Mouse (Mus musculus) liver, postnatal 0 days (tissue): Measurements from ENCODE around the gene Syngap1. TPM values are rescaled to one million over a fixed set of nuclear protein-coding genes. Genes with fewer than 3 reads are reported as not detected.

Experiments used
- ATAC-seq: fragments of 200-750 bp; cut with Nextera tagmentation; 2 replicates; pipeline ENCODE4 v1.8.0; 2017; ENCODE audit warnings: mild to moderate bottlenecking, moderate library complexity
- DNase-seq: peaks from one replicate; pipeline ENCODE4 v3.0.0-alpha.2; 2016
- H3K27ac ChIP-seq: fragments of 300-500 bp; sonication (generic); 2 replicates; pipeline ENCODE4 v1.5.1; 2014; ENCODE audit warnings: antibody characterized with exemption, moderate library complexity, mild to moderate bottlenecking, low read depth
- H3K27me3 ChIP-seq: fragments of 300-500 bp; sonication (generic); 2 replicates; pipeline ENCODE4 v1.6.1; 2014; ENCODE audit warnings: low read length, control low read depth, mixed read lengths; ENCODE audit not compliant: insufficient read depth
- H3K36me3 ChIP-seq: fragments of 300-500 bp; sonication (generic); replicated peaks from 2 replicates; pipeline ENCODE4 v1.6.1; 2014; ENCODE audit warnings: mild to moderate bottlenecking, control low read depth, low read length, moderate library complexity, mixed read lengths; ENCODE audit not compliant: insufficient read depth
- H3K4me1 ChIP-seq: fragments of 300-500 bp; sonication (generic); 2 replicates; pipeline ENCODE4 v1.6.1; 2014; ENCODE audit warnings: antibody characterized with exemption, mild to moderate bottlenecking, control low read depth; ENCODE audit not compliant: insufficient read depth
- H3K4me2 ChIP-seq: fragments of 300-500 bp; sonication (generic); 2 replicates; pipeline ENCODE4 v1.6.1; 2014; ENCODE audit warnings: low read depth, mild to moderate bottlenecking, low read length, moderate library complexity, mixed read lengths
- H3K4me3 ChIP-seq: fragments of 300-500 bp; sonication (generic); 2 replicates; pipeline ENCODE4 v1.5.1; 2014; ENCODE audit warnings: low read depth, low read length
- H3K9ac ChIP-seq: fragments of 300-500 bp; sonication (generic); replicated peaks from 2 replicates; pipeline ENCODE4 v1.6.1; 2014; ENCODE audit warnings: mild to moderate bottlenecking, moderate library complexity
- H3K9me3 ChIP-seq: fragments of 300-500 bp; sonication (generic); 2 replicates; pipeline ENCODE4 v1.6.1; 2016; ENCODE audit warnings: mild to moderate bottlenecking, control low read depth, low read length, mixed read lengths
- CTCF ChIP-seq: sonication (generic); IDR thresholded peaks from 2 replicates; pipeline ENCODE4 v1.5.1; 2016; ENCODE audit warnings: antibody characterized with exemption, low read depth
- EP300 ChIP-seq: IDR thresholded peaks from 2 replicates; pipeline ENCODE4 v1.6.1; 2016; ENCODE audit warnings: antibody characterized with exemption, low read depth, mild to moderate bottlenecking
- WGBS: fragments of 180-500 bp; shearing (Covaris S2); extraction: QIAGEN DNeasy Blood & Tissue Kit; methylation state at CpG from one replicate; pipeline ENCODE4 v1.1.7; 2014; ENCODE audit not compliant: insufficient replicate concordance; 5-methylcytosine and 5-hydroxymethylcytosine counted together
- polyA plus RNA-seq: library from polyadenylated mRNA; unstranded; fragments of >200 nt; fragmentation: Nextera tagmentation; extraction: Ambion mirVana; gene quantifications from 2 replicates; pipeline ENCODE4 v1.2.1, GENCODE M21; 2015

The Syngap1 gene
- polyA plus RNA-seq, 1 experiment from 2014 or later = 0.33 TPM

DNA sequence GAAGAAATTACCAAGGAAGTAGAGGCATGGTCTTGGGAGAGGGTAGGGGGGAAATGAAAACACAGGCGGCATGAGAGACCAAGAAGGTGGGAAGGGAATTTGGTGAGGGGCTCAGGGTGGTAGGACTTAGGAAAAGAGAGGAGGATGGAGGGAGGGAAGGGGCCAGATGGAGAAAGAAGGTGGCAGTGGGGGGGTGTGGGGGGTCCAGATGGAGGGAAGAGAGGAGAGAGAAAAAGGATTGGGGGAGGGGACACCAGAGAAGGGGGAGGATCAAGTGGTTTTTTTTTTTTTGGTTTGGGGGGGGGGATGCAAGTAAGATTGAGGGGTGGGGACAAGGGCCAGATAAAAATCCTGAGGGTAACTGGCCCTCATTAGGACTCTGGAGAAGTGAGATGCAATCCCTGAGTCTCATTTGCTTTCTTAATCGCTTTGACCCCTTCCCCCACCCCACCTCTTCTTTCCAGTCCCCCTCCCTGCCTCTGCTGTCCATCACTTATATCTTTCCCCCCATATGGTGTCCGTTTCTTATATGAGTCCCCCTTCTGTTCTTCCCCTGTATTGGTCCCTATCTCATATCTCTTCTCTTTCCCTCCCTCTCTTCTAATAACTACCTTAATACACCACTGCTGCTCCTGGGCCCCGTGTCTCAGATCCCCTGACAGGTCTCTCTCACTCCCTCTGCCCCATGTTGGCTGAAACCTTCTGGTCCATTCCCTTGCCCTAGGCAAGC is 953 bp downstream of the Syngap1 start:
- Histone ChIP-seq H3K9ac (no peak overlapping the region), H3K9me3 (no peaks in the 10 kb centered on the region), H3K4me3 (no peak overlapping the region), H3K4me2 (peak overlapping the region; percentile 69), H3K36me3 (peaks cover 3% of the 10 kb centered on the region; the same call in 1 of the 2 replicates), H3K27ac (no peak overlapping the region), H3K4me1 (peaks cover 37% of the 10 kb centered on the region), H3K27me3 (no peaks in the 10 kb centered on the region)
- no peak for TF ChIP-seq EP300
- TF ChIP-seq CTCF = no peak
- 29% methylated on average over 4 of the region's 4 CpGs for WGBS
- no peak for ATAC-seq
- DNase-seq = no peak

DNA sequence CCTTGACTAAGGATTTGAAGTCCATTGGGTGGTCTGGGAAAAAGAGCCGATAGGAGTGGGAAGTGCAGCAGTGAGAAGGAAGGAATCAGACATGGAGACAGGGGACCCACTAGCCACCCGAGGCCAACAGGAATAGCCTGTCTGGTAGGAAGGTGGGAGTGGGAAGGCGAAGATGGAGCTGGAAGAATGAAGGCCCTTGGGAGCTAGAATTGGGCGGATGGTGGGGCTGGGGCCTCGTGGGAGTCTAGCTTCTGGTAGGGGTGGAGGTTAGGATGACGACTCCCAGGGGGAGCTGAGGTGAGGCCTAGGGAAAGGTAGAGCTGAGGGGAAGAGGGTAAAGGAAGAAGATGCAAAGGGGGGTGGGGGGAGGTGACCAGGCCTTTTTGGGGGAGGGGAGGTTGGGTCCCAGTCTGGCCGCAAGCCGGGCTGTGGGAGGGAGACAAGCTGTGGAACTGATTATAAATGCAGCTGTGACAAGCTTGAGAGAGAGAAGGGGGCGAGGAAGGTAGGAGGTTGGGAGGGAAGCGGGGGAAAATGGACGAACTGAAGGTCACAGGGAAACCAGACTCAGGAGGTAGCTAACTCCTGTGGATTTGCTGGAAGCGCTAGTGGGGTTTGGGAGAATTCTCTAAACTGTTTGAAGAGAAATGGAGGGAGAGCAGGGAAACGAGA is 4.9 kb downstream of the Syngap1 start:
- peak overlapping the region; percentile 69 for H3K9ac ChIP-seq
- H3K4me3 ChIP-seq = peak overlapping the region; percentile 45
- H3K4me1 ChIP-seq = peaks cover 25% of the 10 kb centered on the region
- no peaks in the 10 kb centered on the region for H3K36me3 ChIP-seq
- no peak for DNase-seq
- no peak for ATAC-seq
- H3K27me3 ChIP-seq = peaks cover 4% of the 10 kb centered on the region
- H3K9me3 ChIP-seq = no peaks in the 10 kb centered on the region
- H3K4me2 ChIP-seq = peak overlapping the region; percentile 89
- no peak for TF ChIP-seq CTCF
- no peak for TF ChIP-seq EP300
- 45% methylated on average over 13 of the region's 13 CpGs for WGBS
- 0 out of 2 replicates have a peak overlapping the region, but pooled peaks have one; percentile 12 for H3K27ac ChIP-seq

DNA sequence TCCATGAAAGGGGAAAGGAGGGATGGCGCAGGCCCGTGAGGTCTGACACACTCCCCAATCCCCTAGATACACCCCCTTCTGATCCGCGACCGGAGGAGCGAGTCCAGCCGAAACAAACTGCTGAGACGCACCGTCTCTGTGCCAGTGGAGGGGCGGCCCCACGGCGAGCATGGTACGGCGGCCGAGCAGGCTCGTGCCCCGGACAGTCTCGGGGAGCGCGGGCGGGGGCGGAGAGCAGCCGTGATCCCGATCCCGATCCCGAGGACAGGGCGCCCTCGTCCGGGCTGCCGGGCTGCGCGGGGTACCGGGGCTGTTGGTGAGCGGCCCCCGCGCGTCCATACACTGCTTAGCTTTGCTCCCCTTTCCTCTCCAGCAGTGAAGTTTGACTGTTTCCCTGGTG is 5.5 kb downstream of the Syngap1 start:
- peaks cover 24% of the 10 kb centered on the region for H3K4me1 ChIP-seq
- 0 out of 2 replicates have a peak overlapping the region, but pooled peaks have one; percentile 12 for H3K27ac ChIP-seq
- WGBS = under 1% methylated on average over 36 of the region's 37 CpGs
- no peaks in the 10 kb centered on the region for H3K9me3 ChIP-seq
- peak overlapping the region; percentile 89 for H3K4me2 ChIP-seq
- H3K4me3 ChIP-seq = peak overlapping the region; percentile 45
- H3K36me3 ChIP-seq = no peaks in the 10 kb centered on the region
- TF ChIP-seq EP300 (no peak), CTCF (peak; percentile 46)
- peak overlapping the region; percentile 69 for H3K9ac ChIP-seq
- peak; percentile 72 for ATAC-seq
- peaks cover 10% of the 10 kb centered on the region for H3K27me3 ChIP-seq
- DNase-seq = peak; percentile 79

DNA sequence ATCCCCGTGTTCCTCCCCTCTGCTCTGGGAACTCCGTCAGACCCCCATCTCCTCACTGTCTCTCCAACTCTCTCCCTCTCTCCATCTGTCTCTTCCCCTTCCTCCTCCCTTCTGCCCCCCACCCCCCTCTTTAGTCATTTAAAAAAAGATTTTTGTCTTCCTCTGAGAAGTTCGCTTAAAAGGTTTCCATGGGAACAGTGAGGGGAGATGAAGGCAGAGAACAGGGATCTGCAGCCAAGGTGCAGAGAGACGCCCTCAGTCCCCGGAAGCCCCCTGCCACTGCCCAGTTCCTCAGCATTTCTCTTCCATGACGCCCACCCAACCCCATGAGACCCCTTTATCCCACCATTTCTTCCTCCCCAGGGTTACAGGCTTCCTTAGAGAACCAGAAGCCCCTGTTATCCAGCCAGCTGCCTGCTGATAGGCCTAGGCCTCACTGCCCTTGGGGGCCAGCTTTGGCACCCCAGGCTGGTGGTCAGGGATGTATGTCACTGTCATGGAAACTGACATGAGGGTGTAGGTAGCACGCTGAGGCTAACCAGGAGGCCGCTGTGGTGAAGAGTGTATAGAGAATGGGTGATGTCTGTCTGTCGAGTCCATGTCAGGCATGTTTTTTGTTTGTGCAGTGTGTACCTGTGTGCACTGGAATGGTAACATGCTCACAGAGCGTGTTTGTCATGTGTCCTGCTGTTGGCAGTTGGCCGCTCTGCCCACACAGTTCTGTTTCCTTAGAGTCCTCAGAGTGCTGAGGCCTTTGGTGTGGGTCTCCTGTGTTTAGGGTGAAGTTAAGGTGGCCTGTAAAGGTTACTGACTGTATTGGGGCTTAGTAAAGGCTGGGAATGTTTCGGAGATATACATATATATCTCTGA is 6.4 kb downstream of the Syngap1 start:
- Histone ChIP-seq H3K9me3 (no peaks in the 10 kb centered on the region), H3K27me3 (peaks cover 19% of the 10 kb centered on the region), H3K4me1 (peaks cover 31% of the 10 kb centered on the region), H3K36me3 (no peaks in the 10 kb centered on the region), H3K27ac (no peak overlapping the region), H3K9ac (no peak overlapping the region), H3K4me3 (no peak overlapping the region), H3K4me2 (peak overlapping the region; percentile 89; the same call in 1 of the 2 replicates)
- WGBS = 75% methylated on average over 12 of the region's 12 CpGs
- ATAC-seq = no peak
- TF ChIP-seq EP300 (no peak), CTCF (no peak)
- no peak for DNase-seq

DNA sequence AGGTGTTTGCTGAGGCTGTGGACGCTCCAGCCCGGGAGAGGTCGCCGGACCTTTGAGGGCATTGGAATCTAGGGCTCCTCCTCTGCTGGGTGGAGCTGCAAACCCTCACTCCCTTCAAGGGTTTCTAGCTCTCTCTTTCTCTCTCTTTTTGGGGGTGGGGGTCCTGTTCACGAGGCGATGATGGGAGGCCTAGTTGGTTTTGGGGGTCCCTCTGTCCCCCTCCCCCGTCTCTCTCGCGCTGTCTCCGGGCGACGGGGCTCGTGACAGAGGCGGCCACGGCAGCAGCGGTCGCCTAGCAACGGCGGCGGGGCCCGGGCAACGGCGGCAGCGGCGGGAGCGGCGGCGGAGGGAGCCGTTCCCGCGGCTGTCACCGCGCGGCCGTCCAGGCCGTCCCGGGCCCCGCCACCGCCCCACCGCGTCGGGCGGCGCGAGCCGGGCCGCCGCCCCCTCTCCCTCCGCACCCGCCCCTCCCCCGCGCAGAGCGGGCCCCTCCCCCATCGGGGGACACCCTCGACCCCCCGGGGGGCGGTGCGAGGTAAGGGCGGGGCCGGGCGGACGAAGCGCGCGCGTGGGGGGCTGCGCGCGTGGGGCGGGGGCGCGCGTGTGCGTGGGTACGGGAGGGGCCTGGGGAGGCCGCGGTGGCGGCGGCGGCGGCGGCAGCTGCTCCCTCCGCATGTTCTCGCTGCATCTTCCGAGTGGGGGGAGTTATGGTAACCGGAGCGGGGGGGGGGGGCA is 7.4 kb downstream of the Syngap1 start:
- Histone ChIP-seq H3K36me3 (no peaks in the 10 kb centered on the region), H3K4me3 (peak overlapping the region; percentile 61), H3K9me3 (no peaks in the 10 kb centered on the region), H3K27ac (no peak overlapping the region), H3K27me3 (peaks cover 23% of the 10 kb centered on the region), H3K4me1 (peaks cover 34% of the 10 kb centered on the region), H3K4me2 (peak overlapping the region; percentile 97), H3K9ac (peak overlapping the region; percentile 54)
- ATAC-seq (0 out of 2 replicates have a peak, but pooled peaks have one; percentile 14), DNase-seq (peak; percentile 64)
- no peak for TF ChIP-seq EP300
- TF ChIP-seq CTCF = no peak
- under 1% methylated on average over 23 of the region's 87 CpGs for WGBS
